Mouse (Mus musculus) embryonic facial prominence, embryonic 11.5 days (tissue): ENCODE results near the gene Rasgrf2. TPM values are rescaled to one million over a fixed set of nuclear protein-coding genes. Genes with fewer than 3 reads are reported as not detected.

ENCODE experiments used
- ATAC-seq: fragments of 200-750 bp; cut with Nextera tagmentation; replicated peaks from 2 replicates; pipeline ENCODE4 v1.8.0; 2017; ENCODE audit warnings: low read depth; ENCODE audit not compliant: insufficient number of reproducible peaks, low FRiP score, low TSS enrichment
- DNase-seq: peaks from one replicate; pipeline ENCODE4 v3.0.0-alpha.2; 2015; ENCODE audit warnings: low spot score
- H3K27ac ChIP-seq: fragments of 300-500 bp; sonication (generic); replicated peaks from 2 replicates; pipeline ENCODE4 v1.5.1; 2014; ENCODE audit warnings: mild to moderate bottlenecking, low read depth, low read length, control low read depth
- H3K27me3 ChIP-seq: fragments of 300-500 bp; sonication (generic); 2 replicates; pipeline ENCODE4 v1.6.1; 2014; ENCODE audit warnings: mild to moderate bottlenecking, low read length, moderate library complexity, mixed read lengths; ENCODE audit not compliant: control insufficient read depth, insufficient read depth
- H3K36me3 ChIP-seq: fragments of 300-500 bp; sonication (generic); replicated peaks from 2 replicates; pipeline ENCODE4 v1.6.1; 2014; ENCODE audit warnings: low read depth, mild to moderate bottlenecking, low read length, moderate library complexity, mixed read lengths; ENCODE audit not compliant: control insufficient read depth, insufficient read depth
- H3K4me1 ChIP-seq: fragments of 300-500 bp; sonication (generic); 2 replicates; pipeline ENCODE4 v1.6.1; 2014; ENCODE audit warnings: low read length, mixed read lengths; ENCODE audit not compliant: control insufficient read depth, insufficient read depth
- H3K4me2 ChIP-seq: fragments of 300-500 bp; sonication (generic); 2 replicates; pipeline ENCODE4 v1.6.1; 2014; ENCODE audit warnings: low read depth, mild to moderate bottlenecking, control low read depth, low read length, moderate library complexity
- H3K4me3 ChIP-seq: fragments of 300-500 bp; sonication (generic); 2 replicates; pipeline ENCODE4 v1.5.1; 2014; ENCODE audit warnings: low read depth, low read length, control low read depth
- H3K9ac ChIP-seq: fragments of 300-500 bp; sonication (generic); replicated peaks from 2 replicates; pipeline ENCODE4 v1.6.1; 2014; ENCODE audit warnings: mild to moderate bottlenecking, control low read depth, low read length
- H3K9me3 ChIP-seq: fragments of 300-500 bp; sonication (generic); replicated peaks from 2 replicates; pipeline ENCODE4 v1.6.1; 2016; ENCODE audit warnings: mild to moderate bottlenecking, low read length, inconsistent platforms, mixed read lengths; ENCODE audit not compliant: control insufficient read depth
- WGBS: fragments of 180-500 bp; shearing (Covaris S2); extraction: QIAGEN DNeasy Blood & Tissue Kit; methylation state at CpG from one replicate; pipeline ENCODE4 v1.1.7; 2014; 5-methylcytosine and 5-hydroxymethylcytosine counted together
- polyA plus RNA-seq: library from polyadenylated mRNA; unstranded; fragments of >200 nt; fragmentation: Nextera tagmentation; extraction: Ambion mirVana; gene quantifications from 2 replicates; pipeline ENCODE4 v1.2.1, GENCODE M21; 2014

The Rasgrf2 gene
- polyA plus RNA-seq, 1 experiment from 2014 or later: 0.10 TPM

- Histone ChIP-seq H3K9ac (no peak overlapping the region), H3K27me3 (no peaks in the 10 kb centered on the region), H3K4me1 (no peaks in the 10 kb centered on the region), H3K27ac (no peak overlapping the region), H3K4me2 (no peak overlapping the region), H3K36me3 (no peaks in the 10 kb centered on the region), H3K4me3 (no peak overlapping the region), H3K9me3 (no peaks in the 10 kb centered on the region)
- WGBS: 69% methylated on average over 6 of the region's 6 CpGs
- peak; percentile 28 for DNase-seq
- ATAC-seq: peak; percentile 79
These were observed 215.7 kb downstream of the Rasgrf2 start for GRCm38 (mm10) chr13:91915582-91916239.

GRCm38 (mm10) chr13:91915192-91915581, 216.3 kb downstream of the Rasgrf2 start:
- H3K9me3 ChIP-seq: no peaks in the 10 kb centered on the region
- H3K4me1 ChIP-seq: no peaks in the 10 kb centered on the region
- no peak overlapping the region for H3K4me3 ChIP-seq
- H3K9ac ChIP-seq: no peak overlapping the region
- ATAC-seq (no peak), DNase-seq (no peak)
- H3K36me3 ChIP-seq: no peaks in the 10 kb centered on the region
- no peak overlapping the region for H3K27ac ChIP-seq
- H3K27me3 ChIP-seq: no peaks in the 10 kb centered on the region
- 39% methylated on average over 4 of the region's 4 CpGs for WGBS
- no peak overlapping the region for H3K4me2 ChIP-seq

- Histone ChIP-seq H3K27ac (no peak overlapping the region), H3K4me2 (no peak overlapping the region), H3K4me1 (no peaks in the 10 kb centered on the region), H3K9me3 (no peaks in the 10 kb centered on the region), H3K36me3 (no peaks in the 10 kb centered on the region), H3K27me3 (no peaks in the 10 kb centered on the region), H3K4me3 (no peak overlapping the region), H3K9ac (no peak overlapping the region)
- DNase-seq (no peak), ATAC-seq (no peak)
These were observed 219.8 kb downstream of the Rasgrf2 start for GRCm38 (mm10) chr13:91911652-91912051.

DNA sequence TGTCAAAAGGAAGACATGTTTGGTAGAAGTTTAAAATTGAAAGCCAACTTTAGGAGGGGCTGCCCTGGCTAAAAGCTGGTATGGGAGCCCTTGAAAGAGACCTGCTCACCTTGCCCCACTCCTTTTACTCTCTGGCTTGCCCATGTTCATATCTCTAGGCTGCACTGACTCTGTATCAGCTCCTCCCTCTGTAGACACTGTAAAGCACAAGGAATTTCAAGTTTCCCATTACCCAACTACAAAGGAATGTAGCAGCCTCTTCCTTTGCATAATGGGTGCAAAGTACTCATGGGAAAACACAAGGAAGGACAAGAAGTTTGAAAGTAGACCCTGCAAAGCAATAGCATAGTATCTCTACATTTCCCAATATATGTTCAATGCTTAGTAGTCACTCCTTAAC, 220.2 kb downstream of the Rasgrf2 start:
- ATAC-seq (no peak), DNase-seq (no peak)
- Histone ChIP-seq H3K36me3 (no peaks in the 10 kb centered on the region), H3K27ac (no peak overlapping the region), H3K4me1 (no peaks in the 10 kb centered on the region), H3K4me3 (no peak overlapping the region), H3K9ac (no peak overlapping the region), H3K27me3 (no peaks in the 10 kb centered on the region), H3K4me2 (no peak overlapping the region), H3K9me3 (no peaks in the 10 kb centered on the region)

GRCm38 (mm10) chr13:91908202-91908980, 223.1 kb downstream of the Rasgrf2 start:
- Histone ChIP-seq H3K27ac (no peak overlapping the region), H3K9ac (no peak overlapping the region), H3K4me3 (no peak overlapping the region), H3K4me1 (no peaks in the 10 kb centered on the region), H3K27me3 (no peaks in the 10 kb centered on the region), H3K4me2 (no peak overlapping the region), H3K36me3 (no peaks in the 10 kb centered on the region), H3K9me3 (no peaks in the 10 kb centered on the region)
- ATAC-seq (peak; percentile 77; the same call in 1 of the 2 replicates), DNase-seq (peak; percentile 89)
- WGBS: 44% methylated on average over 10 of the region's 10 CpGs

GRCm38 (mm10) chr13:91906338-91906737, 225.1 kb downstream of the Rasgrf2 start:
- Histone ChIP-seq H3K4me3 (no peak overlapping the region), H3K4me1 (no peaks in the 10 kb centered on the region), H3K36me3 (no peaks in the 10 kb centered on the region), H3K4me2 (no peak overlapping the region), H3K9ac (no peak overlapping the region), H3K27ac (no peak overlapping the region), H3K27me3 (no peaks in the 10 kb centered on the region), H3K9me3 (no peaks in the 10 kb centered on the region)
- ATAC-seq (no peak), DNase-seq (no peak)
- 66% methylated on average over 3 of the region's 3 CpGs for WGBS

- Histone ChIP-seq H3K36me3 (no peaks in the 10 kb centered on the region), H3K27me3 (no peaks in the 10 kb centered on the region), H3K4me3 (no peak overlapping the region), H3K9ac (no peak overlapping the region), H3K9me3 (no peaks in the 10 kb centered on the region), H3K4me1 (no peaks in the 10 kb centered on the region), H3K4me2 (no peak overlapping the region), H3K27ac (no peak overlapping the region)
- 75% methylated on average over 1 of the region's 1 CpGs for WGBS
- DNase-seq (no peak), ATAC-seq (no peak)
These were observed 235.0 kb downstream of the Rasgrf2 start for GRCm38 (mm10) chr13:91896476-91896875.

GRCm38 (mm10) chr13:91893132-91893531, 238.3 kb downstream of the Rasgrf2 start:
- no peaks in the 10 kb centered on the region for H3K27me3 ChIP-seq
- no peak overlapping the region for H3K4me2 ChIP-seq
- WGBS: 77% methylated on average over 6 of the region's 6 CpGs
- H3K4me1 ChIP-seq: no peaks in the 10 kb centered on the region
- H3K9ac ChIP-seq: no peak overlapping the region
- no peaks in the 10 kb centered on the region for H3K36me3 ChIP-seq
- no peak overlapping the region for H3K27ac ChIP-seq
- H3K4me3 ChIP-seq: no peak overlapping the region
- H3K9me3 ChIP-seq: no peaks in the 10 kb centered on the region
- ATAC-seq: no peak
- DNase-seq: peak; percentile 49
